Mouse (Mus musculus): ENCODE measurements around the gene Bcl11a. TPM values are rescaled to one million over a fixed set of nuclear protein-coding genes. Genes with fewer than 3 reads are reported as not detected.

Bcl11a gene
- total and polyA plus RNA-seq, 2 experiments from 2014 or later, result 70.8 to 173 TPM

GRCm38 (mm10) chr11:24084077-24084476 lies 6.2 kb downstream of the Bcl11a start:
- no peak for ATAC-seq
- peaks cover 24% of the 10 kb centered on the region; the same call in 1 of the 2 replicates for H3K36me3 ChIP-seq (ENCODE audit: insufficient read depth)
- peak overlapping the region; percentile 96 for H3K9ac ChIP-seq
- H3K4me2 ChIP-seq (ENCODE audit: low read depth), result peak overlapping the region; percentile 98
- 29% methylated on average over 3 of the region's 3 CpGs for WGBS
- H3K9me3 ChIP-seq (ENCODE audit: low read length), result no peaks in the 10 kb centered on the region
- H3K4me3 ChIP-seq (ENCODE audit: low read depth, low read length), result peak overlapping the region; percentile 69
- peaks cover 19% of the 10 kb centered on the region for H3K4me1 ChIP-seq (ENCODE audit: insufficient read depth)
- TF ChIP-seq CTCF (IDR thresholded peaks at IDR 0.05; ENCODE audit: low read depth), result no peak
- DNase-seq, result no peak
- no peaks in the 10 kb centered on the region for H3K27me3 ChIP-seq (ENCODE audit: insufficient read depth, low read length)
- H3K27ac ChIP-seq (ENCODE audit: low read depth, low read length), result peak overlapping the region; percentile 99

- H3K27me3 ChIP-seq (ENCODE audit: insufficient read depth, low read length), result no peaks in the 10 kb centered on the region
- TF ChIP-seq CTCF (IDR thresholded peaks at IDR 0.05; ENCODE audit: low read depth), result no peak
- peaks cover 24% of the 10 kb centered on the region for H3K4me1 ChIP-seq (ENCODE audit: insufficient read depth)
- DNase-seq (peak; percentile 74), ATAC-seq (0 out of 2 replicates have a peak, but pooled peaks have one; percentile 2)
- peak overlapping the region; percentile 98 for H3K4me2 ChIP-seq (ENCODE audit: low read depth)
- peak overlapping the region; percentile 99 for H3K27ac ChIP-seq (ENCODE audit: low read depth, low read length)
- peak overlapping the region; percentile 96 for H3K9ac ChIP-seq
- WGBS, result 23% methylated on average over 4 of the region's 4 CpGs
- no peaks in the 10 kb centered on the region for H3K9me3 ChIP-seq (ENCODE audit: low read length)
- H3K4me3 ChIP-seq (ENCODE audit: low read depth, low read length), result peak overlapping the region; percentile 69
- H3K36me3 ChIP-seq (ENCODE audit: insufficient read depth), result peaks cover 24% of the 10 kb centered on the region; the same call in 1 of the 2 replicates
Observed at GRCm38 (mm10) chr11:24084590-24084989, 6.7 kb downstream of the Bcl11a start.

- Histone ChIP-seq H3K4me1 (ENCODE audit: insufficient read depth) (peaks cover 24% of the 10 kb centered on the region), H3K27me3 (ENCODE audit: insufficient read depth, low read length) (no peaks in the 10 kb centered on the region), H3K9me3 (ENCODE audit: low read length) (no peaks in the 10 kb centered on the region), H3K9ac (peak overlapping the region; percentile 56), H3K27ac (ENCODE audit: low read depth, low read length) (peak overlapping the region; percentile 88), H3K4me2 (ENCODE audit: low read depth) (peak overlapping the region; percentile 98), H3K4me3 (ENCODE audit: low read depth, low read length) (peak overlapping the region; percentile 20; the same call in 1 of the 2 replicates), H3K36me3 (ENCODE audit: insufficient read depth) (peaks cover 24% of the 10 kb centered on the region; the same call in 1 of the 2 replicates)
- no peak for TF ChIP-seq CTCF (IDR thresholded peaks at IDR 0.05; ENCODE audit: low read depth)
- WGBS, result 38% methylated on average over 6 of the region's 6 CpGs
- ATAC-seq (no peak), DNase-seq (no peak)
Observed at GRCm38 (mm10) chr11:24085986-24086385, 8.1 kb downstream of the Bcl11a start.

- 37% methylated on average over 4 of the region's 4 CpGs for WGBS
Observed at GRCm38 (mm10) chr11:24087069-24087468, 9.2 kb downstream of the Bcl11a start.

GRCm38 (mm10) chr11:24090443-24090842 lies 12.6 kb downstream of the Bcl11a start:
- Histone ChIP-seq H3K4me3 (ENCODE audit: low read depth, low read length) (no peak overlapping the region), H3K4me2 (ENCODE audit: low read depth) (peak overlapping the region; percentile 98), H3K9me3 (ENCODE audit: low read length) (no peaks in the 10 kb centered on the region), H3K36me3 (ENCODE audit: insufficient read depth) (peaks cover 20% of the 10 kb centered on the region; the same call in 1 of the 2 replicates), H3K4me1 (ENCODE audit: insufficient read depth) (peaks cover 47% of the 10 kb centered on the region), H3K9ac (peak overlapping the region; percentile 53), H3K27me3 (ENCODE audit: insufficient read depth, low read length) (no peaks in the 10 kb centered on the region), H3K27ac (ENCODE audit: low read depth, low read length) (peak overlapping the region; percentile 60)
- no peak for TF ChIP-seq CTCF (IDR thresholded peaks at IDR 0.05; ENCODE audit: low read depth)
- DNase-seq, result peak; percentile 59
- no peak for ATAC-seq
- 51% methylated on average over 4 of the region's 4 CpGs for WGBS

More at GRCm38 (mm10) chr11:24087069-24087468, 9.2 kb downstream of the Bcl11a start:
- H3K27me3 ChIP-seq (ENCODE audit: insufficient read depth, low read length), result no peaks in the 10 kb centered on the region
- peak; percentile 74 for DNase-seq
- H3K36me3 ChIP-seq (ENCODE audit: insufficient read depth), result peaks cover 24% of the 10 kb centered on the region; the same call in 1 of the 2 replicates
- H3K9ac ChIP-seq, result peak overlapping the region; percentile 56; the same call in 1 of the 2 replicates
- peaks cover 30% of the 10 kb centered on the region for H3K4me1 ChIP-seq (ENCODE audit: insufficient read depth)
- H3K4me3 ChIP-seq (ENCODE audit: low read depth, low read length), result peak overlapping the region; percentile 5; the same call in 1 of the 2 replicates
- TF ChIP-seq CTCF (IDR thresholded peaks at IDR 0.05; ENCODE audit: low read depth), result no peak
- H3K4me2 ChIP-seq (ENCODE audit: low read depth), result peak overlapping the region; percentile 98
- H3K9me3 ChIP-seq (ENCODE audit: low read length), result no peaks in the 10 kb centered on the region
- peak overlapping the region; percentile 88 for H3K27ac ChIP-seq (ENCODE audit: low read depth, low read length)
- ATAC-seq, result peak; percentile 17; the same call in 1 of the 2 replicates

GRCm38 (mm10) chr11:24091393-24092080 lies 13.7 kb downstream of the Bcl11a start:
- H3K4me3 ChIP-seq (ENCODE audit: low read depth, low read length), result peak overlapping the region; percentile 13; the same call in 1 of the 2 replicates
- ATAC-seq, result peak; percentile 12
- DNase-seq, result peak; percentile 60

GRCm38 (mm10) chr11:24092618-24093017 lies 14.8 kb downstream of the Bcl11a start:
- Histone ChIP-seq H3K27me3 (ENCODE audit: insufficient read depth, low read length) (no peaks in the 10 kb centered on the region), H3K4me1 (ENCODE audit: insufficient read depth) (peaks cover 55% of the 10 kb centered on the region), H3K4me3 (ENCODE audit: low read depth, low read length) (no peak overlapping the region), H3K9me3 (ENCODE audit: low read length) (no peaks in the 10 kb centered on the region), H3K27ac (ENCODE audit: low read depth, low read length) (peak overlapping the region; percentile 78), H3K9ac (peak overlapping the region; percentile 40), H3K36me3 (ENCODE audit: insufficient read depth) (peaks cover 6% of the 10 kb centered on the region; the same call in 1 of the 2 replicates), H3K4me2 (ENCODE audit: low read depth) (peak overlapping the region; percentile 25)
- WGBS, result 48% methylated on average over 3 of the region's 3 CpGs
- peak; percentile 61 for DNase-seq
- no peak for ATAC-seq
- TF ChIP-seq CTCF (IDR thresholded peaks at IDR 0.05; ENCODE audit: low read depth), result no peak

More at GRCm38 (mm10) chr11:24091393-24092080, 13.7 kb downstream of the Bcl11a start:
- H3K4me2 ChIP-seq (ENCODE audit: low read depth), result peak overlapping the region; percentile 53
- 23% methylated on average over 15 of the region's 15 CpGs for WGBS
- no peaks in the 10 kb centered on the region for H3K27me3 ChIP-seq (ENCODE audit: insufficient read depth, low read length)
- H3K36me3 ChIP-seq (ENCODE audit: insufficient read depth), result peaks cover 9% of the 10 kb centered on the region; the same call in 1 of the 2 replicates
- no peaks in the 10 kb centered on the region for H3K9me3 ChIP-seq (ENCODE audit: low read length)
- H3K9ac ChIP-seq, result peak overlapping the region; percentile 53
- peaks cover 47% of the 10 kb centered on the region for H3K4me1 ChIP-seq (ENCODE audit: insufficient read depth)
- H3K27ac ChIP-seq (ENCODE audit: low read depth, low read length), result peak overlapping the region; percentile 78
- TF ChIP-seq CTCF (IDR thresholded peaks at IDR 0.05; ENCODE audit: low read depth), result no peak

Data from forebrain, postnatal 0 days (tissue).